In genomic region chr16:52439007-52439406, GRCm38 (mm10) we compare ENCODE assay signal across 30 mouse cellular contexts. TPM values are rescaled to one million over a fixed set of nuclear protein-coding genes. Genes with fewer than 3 reads are reported as not detected.
A peak's percentile ranks its signal among the peaks of the same experiment; 100 is the strongest.
DNase-seq lines count a peak whose midpoint lies in the region; ATAC-seq and TF ChIP-seq lines count a peak whose summit lies in the region.
"Had no signal": no experiment of that assay in that cellular context is flagged by ENCODE, and none has a peak within 500 bp of the region (broad histone marks: within the 10 kb centered on the region; RNA-seq: fewer than 3 reads in every experiment).

No protein-coding gene starts in this region.

- dilution Hi-C loops in CH12.LX (cut with MboI; ENCODE audit: extremely low pct_ligation_motif_present, extremely low pct_unique_long_range_greater_than_20kb, low sequenced_read_pairs) = no loop called here

- ATAC-seq in liver, embryonic 11.5 days (replicated peaks; ENCODE audit: low FRiP score) = no peak
- ATAC-seq in liver, embryonic 13.5 days (ENCODE audit: low read depth) = no peak
- no peak for ATAC-seq in stomach, embryonic 14.5 days (ENCODE audit: insufficient number of reproducible peaks, insufficient read depth, low FRiP score, low read depth)
- ATAC-seq in kidney, embryonic 16.5 days (ENCODE audit: low FRiP score, low TSS enrichment) = no peak
- ATAC-seq: activated CD4-positive, CD25-positive, alpha-beta regulatory T cell, adult 4 months; forebrain, embryonic 15.5 days had no signal

- TF ChIP-seq EP300 in CH12.LX (IDR thresholded peaks at IDR 0.05; ENCODE audit: low read length) = no peak

- H3K9ac ChIP-seq in liver, embryonic 11.5 days (ENCODE audit: low read depth, low read length) = no peak overlapping the region
- peak overlapping the region; percentile 73 for H3K9ac ChIP-seq in CH12.LX (ENCODE audit: insufficient read depth, low read depth)
- H3K9ac ChIP-seq in liver, embryonic 13.5 days = no peak overlapping the region
- H3K9ac ChIP-seq in stomach, embryonic 14.5 days (replicated peaks; ENCODE audit: low read depth, low read length) = no peak overlapping the region
- no peak overlapping the region for H3K9ac ChIP-seq in kidney, embryonic 16.5 days (replicated peaks; ENCODE audit: low read length)
- H3K9ac ChIP-seq: embryonic facial prominence, embryonic 13.5 days; forebrain, embryonic 15.5 days; heart, embryonic 13.5 days; hindbrain, embryonic 14.5 days; limb, embryonic 12.5 days; midbrain, embryonic 12.5 days; neural tube, embryonic 15.5 days had no signal

- no peak for DNase-seq in liver, embryonic 11.5 days (ENCODE audit: low spot score)
- DNase-seq in liver (no peak), CH12.LX (ENCODE audit: extremely low read depth) (no peak)
- DNase-seq in liver, embryonic 13.5 days = no peak
- DNase-seq in ovary, postnatal 36 days (ENCODE audit: low spot score) = no peak
- no peak for DNase-seq in left cerebral cortex, adult 18-20 months (ENCODE audit: low spot score in 2 of 2)
- DNase-seq: adrenal gland, adult 2 months; adrenal gland, postnatal 36 days; cerebellum, adult 18-20 months; cerebellum, postnatal 10 days; heart, postnatal 10 days; kidney, adult 2 months; layer of hippocampus, adult 9-11 months; lung, postnatal 36 days; right cerebral cortex, postnatal 25 days; thymus, postnatal 14 days had no signal

- no peaks in the 10 kb centered on the region for H3K4me1 ChIP-seq in liver, embryonic 11.5 days (replicated peaks; ENCODE audit: control insufficient read depth, insufficient read depth, low read length)
- peaks cover 4 to 39% of the 10 kb centered on the region in 2 experiments; a peak in 3 of 4 replicates for H3K4me1 ChIP-seq in CH12.LX (ENCODE audit: control insufficient read depth in 1 of 2, insufficient read depth in 2 of 2)
- peaks cover 2% of the 10 kb centered on the region; the same call in 1 of the 2 replicates for H3K4me1 ChIP-seq in liver, embryonic 13.5 days (replicated peaks)
- H3K4me1 ChIP-seq in stomach, embryonic 14.5 days (ENCODE audit: control insufficient read depth, insufficient read depth, low read length) = peaks cover 8% of the 10 kb centered on the region; the same call in 1 of the 2 replicates
- H3K4me1 ChIP-seq in kidney, embryonic 16.5 days (ENCODE audit: insufficient read depth, low read length) = peaks cover 11% of the 10 kb centered on the region
- H3K4me1 ChIP-seq: embryonic facial prominence, embryonic 13.5 days; forebrain, embryonic 10.5 days; forebrain, embryonic 15.5 days; megakaryocyte, embryonic 14.5 days; midbrain, embryonic 12.5 days; neural tube, embryonic 15.5 days had no signal

- H3K9me3 ChIP-seq in liver, embryonic 11.5 days (ENCODE audit: control insufficient read depth, low read length) = no peaks in the 10 kb centered on the region
- no peaks in the 10 kb centered on the region for H3K9me3 ChIP-seq in CH12.LX (replicated peaks; ENCODE audit: low read length)
- H3K9me3 ChIP-seq in liver, embryonic 13.5 days (replicated peaks) = no peaks in the 10 kb centered on the region
- H3K9me3 ChIP-seq in stomach, embryonic 14.5 days (ENCODE audit: control insufficient read depth, low read depth, low read length) = no peaks in the 10 kb centered on the region
- H3K9me3 ChIP-seq in kidney, embryonic 16.5 days (ENCODE audit: low read length) = no peaks in the 10 kb centered on the region
- H3K9me3 ChIP-seq: embryonic facial prominence, embryonic 13.5 days; forebrain, embryonic 10.5 days; forebrain, embryonic 15.5 days; heart, embryonic 13.5 days; limb, embryonic 12.5 days; megakaryocyte, embryonic 14.5 days; midbrain, embryonic 12.5 days; neural tube, embryonic 15.5 days had no signal

- no peak for TF ChIP-seq CTCF in CH12.LX (conservative IDR thresholded peaks at IDR 0.05 in 1 of 2, IDR thresholded peaks at IDR 0.05 in 1 of 2; ENCODE audit: low read depth in 2 of 2, low read length in 2 of 2)

- peaks cover 63% of the 10 kb centered on the region for H3K79me2 ChIP-seq in CH12.LX (replicated peaks; ENCODE audit: control insufficient read depth, extremely low read depth, insufficient read depth, poor library complexity, severe bottlenecking)

- in situ Hi-C loops in CH12.LX (cut with MboI; ENCODE audit: low pct_ligation_motif_present, low pct_unique_long_range_greater_than_20kb, low sequenced_read_pairs) = no loop called here

- H3K27ac ChIP-seq in liver, embryonic 11.5 days (ENCODE audit: low read depth, low read length) = peak overlapping the region; percentile 43; the same call in 1 of the 2 replicates
- H3K27ac ChIP-seq in CH12.LX (ENCODE audit: insufficient read depth, low read depth) = peak overlapping the region; percentile 87
- H3K27ac ChIP-seq in liver, embryonic 13.5 days = peak overlapping the region; percentile 6
- peak overlapping the region; percentile 6; the same call in 1 of the 2 replicates for H3K27ac ChIP-seq in stomach, embryonic 14.5 days (ENCODE audit: low read length)
- no peak overlapping the region for H3K27ac ChIP-seq in kidney, embryonic 16.5 days (ENCODE audit: low read length)
- H3K27ac ChIP-seq: embryonic facial prominence, embryonic 13.5 days; forebrain, embryonic 10.5 days; forebrain, embryonic 15.5 days; heart, embryonic 13.5 days; hindbrain, embryonic 14.5 days; kidney, postnatal 0 days; left cerebral cortex, adult 2 months; limb, embryonic 12.5 days; midbrain, embryonic 12.5 days; neural tube, embryonic 15.5 days had no signal

- WGBS in liver, embryonic 11.5 days = 57% methylated on average over 6 of the region's 6 CpGs
- 64% methylated on average over 6 of the region's 6 CpGs for WGBS in liver, embryonic 13.5 days (ENCODE audit: insufficient replicate concordance)
- WGBS in stomach, embryonic 14.5 days = 56% methylated on average over 6 of the region's 6 CpGs
- WGBS in kidney, embryonic 16.5 days = 61% methylated on average over 6 of the region's 6 CpGs

- TF ChIP-seq RAD21 in CH12.LX (IDR thresholded peaks at IDR 0.05; ENCODE audit: low read depth, low read length) = no peak

- H3K4me3 ChIP-seq in liver, embryonic 11.5 days (ENCODE audit: low read depth, low read length) = no peak overlapping the region
- no peak overlapping the region for H3K4me3 ChIP-seq in CH12.LX (replicated peaks in 1 of 3; ENCODE audit: low read depth in 2 of 3, low read length in 2 of 3, poor library complexity in 1 of 3)
- H3K4me3 ChIP-seq in liver, embryonic 13.5 days (replicated peaks) = no peak overlapping the region
- no peak overlapping the region for H3K4me3 ChIP-seq in stomach, embryonic 14.5 days (ENCODE audit: low read depth, low read length)
- no peak overlapping the region for H3K4me3 ChIP-seq in kidney, embryonic 16.5 days (ENCODE audit: low read length)
- H3K4me3 ChIP-seq: embryonic facial prominence, embryonic 13.5 days; forebrain, embryonic 10.5 days; forebrain, embryonic 15.5 days; heart, embryonic 13.5 days; left cerebral cortex, adult 2 months; limb, embryonic 12.5 days; megakaryocyte, embryonic 14.5 days; midbrain, embryonic 12.5 days; neural tube, embryonic 15.5 days had no signal

- H3K27me3 ChIP-seq in liver, embryonic 11.5 days (replicated peaks; ENCODE audit: control insufficient read depth, insufficient read depth, low read length) = no peaks in the 10 kb centered on the region
- H3K27me3 ChIP-seq in CH12.LX (replicated peaks) = no peaks in the 10 kb centered on the region
- H3K27me3 ChIP-seq in liver, embryonic 13.5 days = no peaks in the 10 kb centered on the region
- H3K27me3 ChIP-seq in stomach, embryonic 14.5 days (ENCODE audit: control insufficient read depth, insufficient read depth, low read length) = no peaks in the 10 kb centered on the region
- H3K27me3 ChIP-seq in kidney, embryonic 16.5 days (ENCODE audit: insufficient read depth, low read length) = no peaks in the 10 kb centered on the region
- H3K27me3 ChIP-seq: embryonic facial prominence, embryonic 13.5 days; forebrain, embryonic 15.5 days; heart, embryonic 13.5 days; limb, embryonic 12.5 days; megakaryocyte, embryonic 14.5 days; midbrain, embryonic 12.5 days; neural tube, embryonic 15.5 days had no signal

- TF ChIP-seq POLR2A in CH12.LX (IDR thresholded peaks at IDR 0.05; ENCODE audit: low read depth, low read length) = no peak

- H3K4me2 ChIP-seq in liver, embryonic 11.5 days = no peak overlapping the region
- peak overlapping the region; percentile 95 for H3K4me2 ChIP-seq in CH12.LX (ENCODE audit: insufficient read depth, low read depth, poor library complexity, severe bottlenecking)
- no peak overlapping the region for H3K4me2 ChIP-seq in liver, embryonic 13.5 days
- H3K4me2 ChIP-seq in stomach, embryonic 14.5 days (replicated peaks; ENCODE audit: low read depth, low read length) = no peak overlapping the region
- no peak overlapping the region for H3K4me2 ChIP-seq in kidney, embryonic 16.5 days (replicated peaks; ENCODE audit: low read depth, low read length)
- H3K4me2 ChIP-seq: embryonic facial prominence, embryonic 13.5 days; forebrain, embryonic 15.5 days; heart, embryonic 13.5 days; hindbrain, embryonic 14.5 days; limb, embryonic 12.5 days; midbrain, embryonic 12.5 days; neural tube, embryonic 15.5 days had no signal

- no peaks in the 10 kb centered on the region for H3K36me3 ChIP-seq in liver, embryonic 11.5 days (ENCODE audit: control insufficient read depth, insufficient read depth, low read length)
- peaks cover 0 to 1% of the 10 kb centered on the region in 2 experiments for H3K36me3 ChIP-seq in CH12.LX (replicated peaks in 1 of 2; ENCODE audit: control insufficient read depth in 1 of 2, insufficient read depth in 1 of 2, low read length in 1 of 2)
- H3K36me3 ChIP-seq in liver, embryonic 13.5 days = no peaks in the 10 kb centered on the region
- H3K36me3 ChIP-seq in stomach, embryonic 14.5 days (ENCODE audit: control insufficient read depth, insufficient read depth, low read length) = no peaks in the 10 kb centered on the region
- no peaks in the 10 kb centered on the region for H3K36me3 ChIP-seq in kidney, embryonic 16.5 days (ENCODE audit: insufficient read depth, low read length)
- H3K36me3 ChIP-seq: embryonic facial prominence, embryonic 13.5 days; forebrain, embryonic 10.5 days; forebrain, embryonic 15.5 days; heart, embryonic 13.5 days; limb, embryonic 12.5 days; midbrain, embryonic 12.5 days; neural tube, embryonic 15.5 days had no signal

TF ChIP-seq in CH12.LX, 34 proteins besides CTCF, POLR2A, EP300 and RAD21 (continues in another document):
- TF ChIP-seq NRF1 (IDR thresholded peaks at IDR 0.05; ENCODE audit: low read depth, low read length) = no peak
- 0 out of 2 replicates have a peak, but pooled peaks have one; percentile 33 for TF ChIP-seq SIN3A (IDR thresholded peaks at IDR 0.05; ENCODE audit: low read length)
- no peak for TF ChIP-seq PAX5 (IDR thresholded peaks at IDR 0.05; ENCODE audit: low read length)

RNA-seq across cellular contexts. Expression of gene Alcam, which starts 14.9 kb away (rescaled TPM):
- 27.5 and 32.8 TPM in 2 replicates for polyA plus RNA-seq in liver, embryonic 11.5 days (2014; fragmentation: Nextera tagmentation; extraction: Ambion mirVana)
- total RNA-seq in CH12.LX (2012; rRNA removed) (56.7 and 70.6 TPM in 2 replicates), CH12.LX (2014; rRNA removed) (26.3 and 31.5 TPM in 2 replicates)
- polyA plus RNA-seq in CH12.LX (2012; ENCODE audit: insufficient read length, low read depth) = 51.3 and 54.6 TPM in 2 replicates
- 6.6 and 7.3 TPM in 2 replicates for polyA plus RNA-seq in liver, embryonic 13.5 days (2015; fragmentation: Nextera tagmentation; extraction: Ambion mirVana)
- 103 TPM in 2 replicates for polyA plus RNA-seq in stomach, embryonic 14.5 days (2014; fragmentation: Nextera tagmentation; extraction: Ambion mirVana)
- polyA plus RNA-seq in kidney, embryonic 16.5 days (2015; fragmentation: Nextera tagmentation; extraction: Ambion mirVana) = 67.2 and 70.6 TPM in 2 replicates
- total RNA-seq in left cerebral cortex, adult 18-20 months (2021) = 100 to 1,000 TPM; 167 to 171 TPM
